Mouse (Mus musculus) skeletal muscle tissue, postnatal 0 days (tissue): ENCODE results near the gene Proser1. TPM values are rescaled to one million over a fixed set of nuclear protein-coding genes. Genes with fewer than 3 reads are reported as not detected.

Experiments used
- polyA plus RNA-seq: library from polyadenylated mRNA; unstranded; fragments of >200 nt; fragmentation: Nextera tagmentation; extraction: Ambion mirVana; gene quantifications from 2 replicates; pipeline ENCODE4 v1.2.1, GENCODE M21; 2015

Gene Proser1
- polyA plus RNA-seq: 8.4 and 10.6 TPM in 2 replicates

DNA sequence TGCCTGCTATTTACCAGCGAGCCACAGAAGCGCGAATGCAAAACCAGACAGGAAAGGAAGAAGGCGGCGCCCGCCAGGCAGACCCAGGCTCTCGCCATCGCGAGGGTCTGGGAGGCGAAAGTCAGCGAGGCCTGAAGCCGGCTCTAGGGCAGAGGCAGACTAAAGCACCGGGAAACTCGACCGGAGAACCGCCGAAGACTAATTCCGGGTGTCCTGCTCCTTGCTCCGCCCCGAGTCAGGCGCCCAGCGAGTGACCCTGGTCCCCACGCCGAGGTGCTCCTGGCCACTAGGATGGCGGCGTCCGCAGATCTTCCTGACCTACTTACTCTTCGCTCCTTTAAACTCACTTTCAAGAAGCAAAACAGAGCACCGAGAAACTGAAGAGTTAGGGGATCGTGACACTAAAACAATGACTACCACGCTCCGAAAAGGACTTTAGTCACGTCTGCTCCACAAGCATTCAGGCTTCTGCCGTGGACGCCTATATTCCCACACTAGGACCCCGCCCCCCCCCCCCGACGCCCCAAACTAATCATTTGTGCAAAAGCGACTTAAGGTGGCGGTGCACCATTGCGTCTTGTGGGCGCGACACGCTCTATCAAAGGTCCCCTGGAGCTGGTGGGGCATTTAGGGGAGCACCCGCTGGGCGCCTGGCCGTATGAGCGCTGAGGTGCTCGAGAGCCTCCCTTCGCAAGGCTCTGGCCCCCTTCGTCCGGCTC lies at the start of gene Proser1, which contains the start of gene Nhlrc3:
TSS of gene Proser1 (plus strand) at position 621 of the 719 bp plus-strand sequence.
TSS of gene Nhlrc3 (minus strand) at position 287 of the 719 bp plus-strand sequence.

DNA sequence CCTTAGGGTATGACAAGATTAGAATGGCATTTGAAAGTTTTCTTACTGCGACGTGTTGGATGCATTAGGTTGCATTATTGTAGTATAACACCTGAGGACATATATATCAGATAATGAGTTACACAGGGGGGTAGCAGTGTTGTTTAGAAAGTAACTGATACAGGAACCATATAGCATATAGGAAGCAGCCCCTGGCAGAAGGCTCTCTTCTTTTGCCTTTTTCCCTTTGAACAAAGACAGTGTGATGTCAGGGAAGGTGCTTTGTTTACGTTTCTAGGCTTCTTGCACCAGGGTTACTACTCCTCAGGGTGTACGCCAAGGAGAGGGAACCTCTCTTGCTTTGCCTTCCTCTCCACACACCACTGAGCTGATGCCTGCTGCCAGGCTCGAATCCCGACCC lies 24.9 kb downstream of the Proser1 start, which contains the start of gene Stoml3:
TSS of gene Stoml3 (plus strand) at position 301 of the 400 bp plus-strand sequence.

Other genes with a start within 250 kb of the Proser1 start
- 4.7 and 5.4 TPM in 2 replicates for gene Nhlrc3, start 334 bp upstream of the Proser1 start, polyA plus RNA-seq
- not detected in 2 replicates for gene Stoml3, start 25.0 kb downstream of the Proser1 start, polyA plus RNA-seq
- 2.1 and 2.8 TPM in 2 replicates for gene Frem2, start 193.7 kb downstream of the Proser1 start, polyA plus RNA-seq